Mouse (Mus musculus): ENCODE data around the gene Zfp36.

Zfp36 gene

GRCm38 (mm10) chr7:28384162-28384561, 4.1 kb upstream of the Zfp36 start:
- no peak for DNase-seq (ENCODE audit: low spot score)

GRCm38 (mm10) chr7:28383606-28384005, 3.6 kb upstream of the Zfp36 start:
- DNase-seq (ENCODE audit: low spot score), result no peak

DNA sequence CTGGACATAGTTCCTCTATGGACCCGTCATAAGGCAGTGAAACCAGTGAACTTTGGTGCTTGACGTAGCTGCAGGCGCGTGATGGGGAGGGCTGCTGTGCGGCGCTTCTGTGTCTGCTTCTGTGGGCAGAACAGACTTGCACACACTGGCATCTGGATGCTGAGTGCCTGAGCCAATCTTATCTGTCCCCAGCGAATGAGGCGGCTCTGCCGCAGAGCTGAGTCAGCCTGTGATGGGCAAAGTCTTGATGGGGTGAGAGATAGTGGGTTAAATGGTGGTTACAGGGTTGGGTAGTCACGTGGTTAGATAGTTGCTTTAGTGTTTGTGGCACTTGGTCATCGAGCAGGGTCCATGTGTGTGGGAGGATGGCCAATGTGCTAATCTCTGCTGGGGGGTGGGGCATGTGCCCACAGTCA, 2.9 kb upstream of the Zfp36 start:
- DNase-seq (ENCODE audit: low spot score), result no peak

DNA sequence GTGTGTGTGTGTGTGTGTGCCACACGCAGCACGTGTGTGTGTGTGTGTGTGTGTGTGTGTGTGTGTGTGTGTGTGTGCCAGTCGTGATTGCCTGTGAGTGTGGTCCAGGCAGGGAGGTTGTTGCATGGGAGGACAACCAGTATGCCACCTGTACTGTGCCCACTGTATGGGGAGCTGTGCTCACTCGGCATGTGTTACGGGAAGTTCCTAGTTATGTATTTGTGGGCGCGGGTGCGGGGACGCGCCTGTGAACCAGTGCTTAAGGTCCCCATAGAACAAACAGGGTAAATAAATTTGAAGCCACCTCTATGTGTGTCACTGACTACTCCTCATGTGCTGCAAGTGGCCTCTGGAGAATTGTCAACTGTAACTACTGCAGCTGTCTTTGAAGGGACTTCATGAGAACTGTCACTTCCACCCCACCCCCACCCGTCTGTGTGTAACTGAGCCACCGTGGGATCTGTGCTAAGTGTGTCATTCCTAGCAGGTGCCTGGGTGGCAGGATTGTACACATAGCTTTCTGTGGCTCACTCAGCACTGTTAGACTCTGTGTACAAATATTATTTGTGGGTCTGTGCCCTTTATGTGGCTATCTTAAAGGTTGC, 2.4 kb upstream of the Zfp36 start:
- DNase-seq (ENCODE audit: low spot score), result no peak

DNA sequence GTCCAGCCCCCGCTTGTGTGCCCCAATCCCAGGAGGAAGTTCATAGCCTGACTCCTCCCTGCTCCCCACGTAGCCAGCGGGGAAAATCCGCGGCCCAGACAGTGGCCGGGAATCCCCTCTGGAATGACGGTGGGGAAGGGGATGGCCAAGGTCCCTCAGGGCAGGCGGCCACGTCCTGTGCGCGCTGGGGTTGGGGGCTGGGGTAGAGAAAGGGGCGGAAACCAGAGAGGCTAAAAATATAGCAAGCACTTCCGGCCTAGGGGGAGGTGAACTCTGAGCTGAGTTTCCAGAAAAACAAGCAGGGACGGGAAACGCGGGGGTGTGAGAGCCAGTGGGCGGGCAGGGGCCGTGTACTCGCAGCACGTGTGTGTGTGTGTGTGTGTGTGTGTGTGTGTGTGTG, 1.9 kb upstream of the Zfp36 start:
- DNase-seq (ENCODE audit: low spot score), result peak; percentile 72

GRCm38 (mm10) chr7:28381017-28381790, 1.2 kb upstream of the Zfp36 start:
- DNase-seq (ENCODE audit: low spot score), result peak; percentile 64

DNA sequence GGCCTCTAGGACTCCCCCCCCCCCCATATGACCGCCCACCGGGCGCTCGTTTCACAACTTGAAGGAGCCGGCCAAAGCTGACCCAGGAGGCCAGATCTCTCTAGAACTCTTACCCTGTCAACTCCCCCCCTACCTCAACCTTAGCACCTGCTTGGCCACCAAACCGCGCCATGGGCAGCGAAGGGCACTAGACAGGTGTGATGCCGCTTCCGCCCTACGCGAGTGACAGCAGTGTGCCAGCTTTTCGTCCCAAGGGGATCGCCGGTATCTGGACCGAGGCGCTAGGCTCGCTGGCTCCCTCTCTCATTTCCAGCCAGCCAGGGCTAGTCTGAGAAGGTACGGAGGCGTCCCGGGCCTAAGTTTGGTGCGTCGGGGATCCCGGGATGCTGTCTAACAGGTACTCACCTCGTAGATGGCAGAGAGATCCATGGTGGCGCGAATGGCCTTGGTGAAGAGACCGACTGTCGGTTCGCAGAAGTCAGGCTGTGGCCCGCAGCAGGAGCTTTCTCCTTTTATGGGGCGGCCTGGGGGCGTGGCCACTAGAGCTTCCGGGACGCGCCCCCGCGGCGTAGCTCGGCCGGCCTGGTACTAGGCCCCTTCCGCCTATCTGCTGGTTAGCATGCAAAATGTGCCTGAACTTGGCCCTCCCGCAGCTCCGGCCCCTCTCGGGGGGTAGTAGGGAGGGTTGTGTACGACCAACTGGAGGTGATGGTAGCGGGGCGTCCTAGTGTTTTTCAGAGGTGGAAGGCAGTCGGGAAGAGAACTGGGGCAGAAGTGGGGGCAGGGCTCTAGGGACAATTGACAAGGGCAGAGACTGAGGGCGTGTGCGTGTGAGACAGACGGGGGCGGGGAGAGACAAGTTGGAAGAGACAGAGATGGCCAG, 1.0 kb downstream of the Zfp36 start:
- peak; percentile 93 for DNase-seq (ENCODE audit: low spot score)

DNA sequence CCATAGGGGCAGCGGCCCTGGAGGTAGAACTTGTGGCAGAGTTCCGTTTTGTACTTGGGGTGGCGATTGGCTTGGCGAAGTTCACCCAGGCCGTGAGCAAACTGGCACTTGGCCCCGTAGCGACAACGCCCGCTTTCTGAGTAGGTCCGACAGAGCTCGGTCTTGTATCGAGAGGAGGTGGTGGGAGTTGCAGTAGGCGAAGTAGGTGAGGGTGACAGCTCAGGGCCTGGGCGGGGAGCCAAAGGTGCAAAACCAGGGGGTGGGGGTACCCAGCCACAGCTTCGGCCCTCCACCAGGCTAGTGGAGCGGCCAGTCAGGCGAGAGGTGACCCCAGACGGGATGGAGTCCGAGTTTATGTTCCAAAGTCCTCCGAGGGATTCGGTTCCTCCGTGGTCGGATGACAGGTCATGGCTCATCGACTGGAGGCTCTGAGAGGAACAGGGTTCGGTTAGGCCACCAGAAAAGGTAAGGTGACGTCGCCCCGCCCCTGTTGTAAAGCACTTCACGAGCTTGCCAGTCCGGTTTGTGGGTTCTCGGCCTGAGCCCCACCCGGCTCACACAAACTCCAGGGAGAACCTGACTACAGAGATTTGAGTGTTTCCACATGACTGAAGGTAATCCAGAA, 1.9 kb downstream of the Zfp36 start:
- DNase-seq (ENCODE audit: low spot score), result no peak

GRCm38 (mm10) chr7:28377190-28378065, 2.6 kb downstream of the Zfp36 start:
- DNase-seq (ENCODE audit: low spot score), result no peak

- DNase-seq (ENCODE audit: low spot score), result peak; percentile 55
These were observed 3.9 kb downstream of the Zfp36 start for GRCm38 (mm10) chr7:28376011-28376771.

GRCm38 (mm10) chr7:28375176-28375921, 4.7 kb downstream of the Zfp36 start:
- DNase-seq (ENCODE audit: low spot score), result peak; percentile 77

- no peak for DNase-seq (ENCODE audit: low spot score)
These were observed 5.4 kb downstream of the Zfp36 start for GRCm38 (mm10) chr7:28374647-28375046.

GRCm38 (mm10) chr7:28373891-28374495, 6.1 kb downstream of the Zfp36 start:
- DNase-seq (ENCODE audit: low spot score), result no peak

- DNase-seq (ENCODE audit: low spot score), result peak; percentile 78
These were observed 6.9 kb downstream of the Zfp36 start for GRCm38 (mm10) chr7:28373131-28373581.

GRCm38 (mm10) chr7:28372251-28373108, 7.6 kb downstream of the Zfp36 start, which contains the start of gene Plekhg2:
Gene Plekhg2 (minus strand): TSS chr7:28372599.
- peak; percentile 99 for DNase-seq (ENCODE audit: low spot score)

- peak; percentile 51 for DNase-seq (ENCODE audit: low spot score)
These were observed 8.5 kb downstream of the Zfp36 start for GRCm38 (mm10) chr7:28371514-28371989.

GRCm38 (mm10) chr7:28370977-28371513, 9.0 kb downstream of the Zfp36 start:
- DNase-seq (ENCODE audit: low spot score), result no peak

DNA sequence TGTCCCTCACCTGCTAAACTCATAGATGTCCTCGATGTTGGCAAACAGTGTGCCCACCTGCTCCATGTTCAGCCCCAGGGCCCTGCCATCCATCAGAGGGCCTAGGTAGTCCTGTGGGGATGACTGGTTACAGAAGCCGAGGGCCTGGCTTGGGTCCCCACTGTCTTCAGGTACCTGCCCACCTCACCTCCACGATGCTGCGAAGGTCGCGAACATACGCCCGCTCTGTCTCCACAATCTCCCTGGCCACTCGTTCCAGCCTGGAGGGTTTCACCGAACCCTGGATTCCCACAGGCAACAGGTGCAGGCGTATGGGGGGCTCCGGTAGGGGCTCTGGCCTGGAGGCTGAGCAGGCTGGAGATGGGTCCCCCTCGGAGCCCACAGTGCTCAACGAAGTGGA, 10.0 kb downstream of the Zfp36 start:
- no peak for DNase-seq (ENCODE audit: low spot score)
